Mouse (Mus musculus) lung, adult 2 months (tissue): ENCODE results near the gene Slc25a15. TPM values are rescaled to one million over a fixed set of nuclear protein-coding genes. Genes with fewer than 3 reads are reported as not detected.

Experiments used
- DNase-seq: peaks from one replicate; pipeline ENCODE4 v3.0.0; 2022
- H3K4me1 ChIP-seq: fragments of 200-500 bp; 2 replicates; pipeline ENCODE4 v1.6.1; 2011; ENCODE audit warnings: low read length; ENCODE audit not compliant: control insufficient read depth, insufficient read depth
- H3K4me3 ChIP-seq: fragments of 200-500 bp; replicated peaks from 2 replicates; pipeline ENCODE3; 2011; ENCODE audit warnings: low read depth, mild to moderate bottlenecking, control low read depth, low read length; ENCODE audit errors: extremely low read depth
- CTCF ChIP-seq: fragments of 200-500 bp; IDR thresholded peaks from 2 replicates; pipeline ENCODE4 v1.5.1; 2011; ENCODE audit warnings: mild to moderate bottlenecking, low read length, control low read depth; ENCODE audit not compliant: insufficient read depth
- POLR2A ChIP-seq: fragments of 200-500 bp; IDR thresholded peaks from 2 replicates; pipeline ENCODE4 v1.6.1; 2011; ENCODE audit warnings: low read depth, mild to moderate bottlenecking, control low read depth, low read length, borderline replicate concordance; ENCODE audit errors: extremely low read depth
- WGBS: fragments of 180-500 bp; shearing (Covaris S2); methylation state at CpG from one replicate; pipeline ENCODE4 v1.1.7; 2018; 5-methylcytosine and 5-hydroxymethylcytosine counted together
- polyA plus RNA-seq: library from polyadenylated mRNA; depleted of rRNA; stranded (reverse); fragments of >200 nt; gene quantifications from 2 replicates; pipeline ENCODE4 v1.2.3, GENCODE M21; 2012

Slc25a15 gene
- polyA plus RNA-seq, 1 experiment: 3.2 TPM

DNA sequence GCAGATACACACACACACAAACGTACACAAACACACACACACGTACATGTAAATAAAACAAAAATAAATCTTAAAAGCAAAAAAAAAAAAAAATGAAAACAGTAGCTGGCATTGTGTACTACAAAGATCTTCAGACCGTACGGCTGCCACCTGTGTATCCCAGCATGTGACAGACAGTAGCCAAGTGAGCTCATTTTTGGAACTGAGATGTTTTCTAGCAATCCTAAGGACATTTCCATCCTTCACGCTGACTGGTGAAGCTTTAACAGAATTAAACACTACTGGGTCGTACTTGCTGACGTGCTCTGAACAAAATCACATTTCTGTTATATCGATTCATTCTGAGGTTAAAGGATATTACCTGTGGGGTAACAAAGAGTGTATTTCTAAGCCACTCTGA lies 3.1 kb downstream of the Slc25a15 start:
- WGBS: 95% methylated on average over 8 of the region's 8 CpGs
- no peak for DNase-seq
- TF ChIP-seq POLR2A (no peak), CTCF (no peak)
- H3K4me1 ChIP-seq: peaks cover 2% of the 10 kb centered on the region; the same call in 1 of the 2 replicates
- H3K4me3 ChIP-seq: no peak overlapping the region

DNA sequence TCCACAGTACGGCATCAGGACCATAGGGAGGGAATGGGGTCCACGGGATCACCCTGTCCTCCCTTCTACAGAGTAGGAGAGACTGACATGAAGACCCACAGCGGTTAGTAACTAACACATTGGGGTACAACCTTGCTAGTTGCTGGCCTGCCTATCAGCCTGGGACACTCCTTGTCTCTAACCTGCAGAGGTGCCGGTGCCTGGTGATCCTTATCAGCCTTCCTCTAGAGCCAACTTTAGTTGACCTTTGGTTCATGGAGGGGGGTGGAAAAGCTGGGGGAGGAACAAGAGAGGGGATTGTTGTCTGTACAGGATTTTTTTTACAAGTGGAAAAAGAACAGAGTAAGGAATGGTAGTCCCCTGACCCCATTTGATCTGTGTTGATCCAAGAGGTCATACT lies 3.9 kb downstream of the Slc25a15 start:
- 78% methylated on average over 4 of the region's 4 CpGs for WGBS
- H3K4me1 ChIP-seq: peaks cover 2% of the 10 kb centered on the region; the same call in 1 of the 2 replicates
- no peak for DNase-seq
- H3K4me3 ChIP-seq: no peak overlapping the region
- no peak for TF ChIP-seq POLR2A
- no peak for TF ChIP-seq CTCF

DNA sequence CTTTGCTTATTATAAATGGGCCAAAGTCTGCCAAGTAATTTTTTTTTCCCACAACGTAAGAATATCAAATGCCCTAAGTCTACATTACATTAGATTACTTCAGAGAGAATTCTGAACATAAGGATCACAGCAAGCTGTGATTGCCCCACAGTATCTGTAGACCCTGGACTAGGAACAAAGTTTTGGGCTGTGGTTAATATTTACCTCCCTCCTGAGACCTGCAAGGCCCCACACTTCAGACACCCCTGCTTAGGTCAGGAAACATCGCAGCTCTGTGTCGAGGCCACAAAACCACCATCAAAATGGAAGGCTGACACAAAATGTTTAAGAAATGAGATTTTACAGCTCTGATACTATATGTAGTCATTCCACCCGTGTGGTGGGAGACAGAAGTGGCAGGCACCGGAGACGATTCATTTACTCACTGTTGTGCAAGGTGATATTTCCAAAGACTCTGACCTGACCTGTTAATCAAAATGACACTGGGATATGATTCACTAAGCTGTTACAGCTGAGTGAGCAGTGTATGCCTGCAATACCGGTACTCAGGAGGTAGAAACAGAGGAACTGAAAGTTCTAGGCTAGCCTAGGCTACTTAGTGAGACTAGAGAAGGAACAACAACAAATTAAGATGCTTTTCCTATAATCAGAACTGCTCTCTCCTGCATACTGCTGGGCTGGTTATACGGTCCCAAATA lies 7.5 kb downstream of the Slc25a15 start:
- Histone ChIP-seq H3K4me1 (no peaks in the 10 kb centered on the region), H3K4me3 (no peak overlapping the region)
- WGBS: 86% methylated on average over 8 of the region's 8 CpGs
- no peak for DNase-seq
- TF ChIP-seq CTCF (no peak), POLR2A (no peak)

DNA sequence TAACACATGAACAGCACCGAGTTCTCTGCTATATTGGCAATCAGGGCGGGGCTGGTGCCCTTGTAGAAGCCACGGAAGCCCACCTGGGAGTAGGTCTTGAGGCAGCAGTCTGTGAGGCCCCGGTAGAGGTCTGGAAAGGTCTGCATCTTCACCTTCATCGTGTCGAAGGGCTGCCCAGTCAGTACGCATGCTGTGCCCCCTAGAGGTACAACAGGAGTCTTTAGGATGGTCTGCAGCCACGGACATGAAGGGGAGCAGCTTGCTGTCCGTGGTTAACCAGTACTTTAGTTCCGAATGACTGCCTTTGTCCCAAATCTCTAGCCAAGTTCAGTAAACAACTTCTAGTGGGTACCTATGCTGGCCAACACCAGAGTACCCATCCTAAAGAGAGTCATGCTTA lies 8.5 kb downstream of the Slc25a15 start:
- no peak for TF ChIP-seq POLR2A
- no peak for TF ChIP-seq CTCF
- Histone ChIP-seq H3K4me1 (no peaks in the 10 kb centered on the region), H3K4me3 (no peak overlapping the region)
- WGBS: 77% methylated on average over 10 of the region's 10 CpGs
- DNase-seq: no peak

DNA sequence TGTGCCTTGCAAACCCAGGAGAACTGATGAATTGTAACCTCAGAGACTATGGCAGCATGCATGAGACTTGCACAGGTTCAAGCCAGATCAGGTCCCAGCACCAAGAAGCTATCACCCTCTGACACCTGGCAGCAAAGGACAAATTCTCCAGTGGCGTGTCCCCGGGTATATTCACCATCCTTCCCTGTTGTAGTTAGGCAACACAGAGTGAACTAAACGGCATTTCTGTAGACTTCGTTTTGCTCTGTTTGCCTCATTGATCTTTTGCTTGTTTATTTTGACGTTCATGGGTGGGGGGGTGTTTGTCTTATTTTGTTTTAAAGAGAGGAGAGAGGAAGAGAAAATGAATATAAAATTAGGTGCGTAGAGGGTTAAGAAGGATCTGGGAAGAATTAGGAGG lies 13.2 kb downstream of the Slc25a15 start:
- Histone ChIP-seq H3K4me3 (no peak overlapping the region), H3K4me1 (no peaks in the 10 kb centered on the region)
- TF ChIP-seq POLR2A (no peak), CTCF (no peak)
- no peak for DNase-seq
- 87% methylated on average over 6 of the region's 6 CpGs for WGBS

DNA sequence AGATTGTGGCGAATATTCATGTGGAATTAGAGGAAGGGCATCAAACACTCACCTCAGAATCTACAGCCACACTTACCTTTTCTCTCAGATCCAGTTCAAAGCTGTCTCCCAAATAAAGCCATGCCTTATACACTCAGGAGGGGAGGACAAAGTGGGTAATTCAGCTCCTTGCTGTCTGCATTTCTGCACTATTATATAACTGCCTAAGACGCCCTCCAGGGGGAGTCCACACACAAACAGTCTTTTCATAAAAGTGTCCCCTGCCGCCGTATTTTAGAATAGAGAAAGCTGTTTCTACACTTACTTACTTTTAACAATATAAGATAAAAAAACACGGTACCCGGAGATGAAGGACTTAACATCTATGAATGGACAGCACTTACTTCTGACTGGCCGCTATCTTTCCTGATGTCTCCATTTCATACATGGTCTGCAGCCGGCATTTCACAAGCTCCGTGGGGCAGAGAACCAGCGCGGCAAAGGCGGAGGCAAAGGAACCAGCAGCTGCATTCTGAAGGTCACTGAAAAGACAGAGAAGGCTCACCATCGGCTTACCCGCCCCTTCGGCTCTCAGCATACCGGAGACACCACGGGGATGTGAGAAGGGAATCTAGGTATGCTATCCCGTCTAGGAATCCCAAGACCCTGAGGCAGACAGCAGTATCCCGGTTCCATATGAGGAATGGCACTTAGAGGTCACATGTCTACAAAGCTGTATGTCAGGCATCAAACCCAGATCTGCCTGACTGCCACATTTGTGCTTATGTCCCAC lies 15.4 kb downstream of the Slc25a15 start:
- 84% methylated on average over 19 of the region's 19 CpGs for WGBS
- no peaks in the 10 kb centered on the region for H3K4me1 ChIP-seq
- no peak overlapping the region for H3K4me3 ChIP-seq
- no peak for DNase-seq
- TF ChIP-seq CTCF: no peak
- no peak for TF ChIP-seq POLR2A

DNA sequence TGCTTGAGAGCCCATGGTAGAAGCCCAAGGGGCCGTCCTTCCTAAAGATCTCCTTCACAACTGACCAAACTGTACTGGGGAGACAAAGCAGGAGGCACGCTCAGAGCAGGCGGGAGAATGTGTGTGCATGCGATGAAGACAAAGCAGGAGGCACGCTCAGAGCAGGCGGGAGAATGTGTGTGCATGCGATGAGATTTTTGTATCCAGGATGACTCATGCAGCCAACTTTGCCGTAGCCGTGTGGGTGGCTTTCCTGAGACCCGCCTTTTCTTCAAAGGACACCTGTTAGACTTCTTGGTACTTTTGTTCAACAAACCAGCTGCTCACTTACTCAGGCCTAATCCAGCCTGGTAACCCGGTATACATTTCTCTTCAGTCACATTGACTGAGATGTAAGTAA lies 17.5 kb downstream of the Slc25a15 start:
- WGBS: 91% methylated on average over 11 of the region's 11 CpGs
- DNase-seq: no peak
- Histone ChIP-seq H3K4me1 (no peaks in the 10 kb centered on the region), H3K4me3 (no peak overlapping the region)
- no peak for TF ChIP-seq CTCF
- TF ChIP-seq POLR2A: no peak

DNA sequence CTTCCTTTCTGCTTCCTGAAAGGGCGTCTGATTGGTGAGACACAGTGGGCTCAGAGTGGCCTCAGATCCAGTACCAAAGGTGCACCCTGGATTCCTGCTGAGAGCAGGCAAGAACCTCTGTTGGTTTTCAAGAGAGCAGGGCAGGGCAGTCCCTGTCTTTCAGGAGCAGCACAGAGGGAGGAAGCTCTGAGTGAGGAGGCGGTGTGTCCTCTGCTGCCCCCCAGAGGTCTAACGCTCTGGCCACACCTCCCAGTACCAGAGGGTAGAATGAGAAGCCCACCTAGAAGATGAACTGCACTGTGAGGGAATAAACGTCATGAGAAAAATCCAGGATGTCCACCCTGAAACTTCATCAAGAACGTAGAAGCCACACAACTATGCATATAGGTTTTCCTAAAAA lies 21.5 kb downstream of the Slc25a15 start:
- Histone ChIP-seq H3K4me1 (no peaks in the 10 kb centered on the region), H3K4me3 (no peak overlapping the region)
- TF ChIP-seq CTCF (peak; percentile 71), POLR2A (no peak)
- peak; percentile 41 for DNase-seq
- WGBS: 39% methylated on average over 5 of the region's 5 CpGs

DNA sequence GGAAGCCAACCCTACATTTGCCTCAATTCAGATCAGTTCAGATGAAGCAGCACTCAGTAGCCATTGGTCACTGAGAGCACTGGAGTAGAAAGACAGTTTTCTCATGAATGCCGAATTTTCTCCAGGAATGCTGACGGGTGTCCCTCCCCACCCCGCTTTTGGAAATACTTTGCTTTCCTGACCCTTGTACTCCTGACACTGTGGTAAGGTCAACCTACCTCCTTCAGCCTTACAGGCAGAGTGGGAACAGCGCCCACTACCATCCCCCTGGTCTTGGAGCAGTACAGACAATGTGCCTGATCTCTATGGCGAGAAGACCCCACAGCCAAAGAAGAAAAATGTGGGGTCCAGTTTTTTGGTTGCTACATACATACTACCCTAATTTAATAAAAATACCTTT lies 22.1 kb downstream of the Slc25a15 start:
- no peaks in the 10 kb centered on the region for H3K4me1 ChIP-seq
- 90% methylated on average over 5 of the region's 5 CpGs for WGBS
- DNase-seq: no peak
- TF ChIP-seq POLR2A (no peak), CTCF (no peak)
- H3K4me3 ChIP-seq: no peak overlapping the region

DNA sequence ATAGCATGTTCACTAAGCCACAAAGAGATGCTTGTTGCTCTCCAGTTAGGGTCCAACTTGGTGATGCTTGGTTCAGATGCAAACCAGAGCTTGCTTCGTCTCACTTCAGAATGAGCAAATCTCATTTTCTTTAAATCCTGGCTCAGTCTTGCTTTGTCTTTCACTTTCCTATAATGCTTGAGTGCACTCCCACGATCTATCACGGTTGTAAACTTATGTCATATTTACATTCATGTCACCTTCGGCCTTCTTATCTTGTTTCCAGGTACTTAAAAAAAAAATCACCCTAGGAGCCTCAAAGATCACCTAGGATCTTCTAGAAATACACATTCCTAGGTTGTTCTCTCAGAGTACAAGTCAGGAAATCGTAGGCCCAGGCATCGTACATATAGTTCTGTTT lies 38.5 kb downstream of the Slc25a15 start:
- H3K4me1 ChIP-seq: no peaks in the 10 kb centered on the region
- H3K4me3 ChIP-seq: no peak overlapping the region
- WGBS: 67% methylated on average over 6 of the region's 6 CpGs
- no peak for DNase-seq
- no peak for TF ChIP-seq POLR2A
- no peak for TF ChIP-seq CTCF
